27 mouse cellular contexts compared by ENCODE assay signal in genomic region chr15:8455486-8455885, GRCm38 (mm10). TPM values are rescaled to one million over a fixed set of nuclear protein-coding genes. Genes with fewer than 3 reads are reported as not detected.
A peak's percentile ranks its signal among the peaks of the same experiment; 100 is the strongest.
DNase-seq lines count a peak whose midpoint lies in the region; ATAC-seq and TF ChIP-seq lines count a peak whose summit lies in the region.
"Had no signal": no experiment of that assay in that cellular context is flagged by ENCODE, and none has a peak within 500 bp of the region (broad histone marks: within the 10 kb centered on the region; RNA-seq: fewer than 3 reads in every experiment).

No protein-coding gene starts in this region.

- no peak overlapping the region for H3K4me3 ChIP-seq in midbrain, embryonic 11.5 days (ENCODE audit: low read depth, low read length)
- H3K4me3 ChIP-seq in midbrain, embryonic 10.5 days = no peak overlapping the region
- H3K4me3 ChIP-seq in MEL (ENCODE audit: control insufficient read depth in 1 of 2, insufficient read depth in 1 of 2, low read depth in 2 of 2, low read length in 2 of 2) (no peak overlapping the region), myocyte (no peak overlapping the region)
- no peak overlapping the region for H3K4me3 ChIP-seq in forebrain, embryonic 14.5 days (ENCODE audit: low read depth, low read length)
- H3K4me3 ChIP-seq: embryonic facial prominence, embryonic 13.5 days; embryonic facial prominence, embryonic 15.5 days; erythroblast, embryonic 14.5 days; forebrain, embryonic 10.5 days; forebrain, embryonic 12.5 days; forebrain, embryonic 15.5 days had no signal

- H3K9ac ChIP-seq in midbrain, embryonic 11.5 days (ENCODE audit: low read length) = no peak overlapping the region
- H3K9ac ChIP-seq in MEL (ENCODE audit: control insufficient read depth, low read depth, low read length, poor library complexity, severe bottlenecking) = no peak overlapping the region
- H3K9ac ChIP-seq in forebrain, embryonic 14.5 days (ENCODE audit: low read length) = no peak overlapping the region
- H3K9ac ChIP-seq: embryonic facial prominence, embryonic 13.5 days; embryonic facial prominence, embryonic 15.5 days; forebrain, embryonic 12.5 days; forebrain, embryonic 15.5 days; forebrain, postnatal 0 days had no signal

- peak; percentile 33 for DNase-seq in midbrain, embryonic 11.5 days (ENCODE audit: low spot score, missing footprints)
- DNase-seq in midbrain, embryonic 10.5 days (ENCODE audit: low spot score) = no peak
- peak; percentile 42 for DNase-seq in MEL (ENCODE audit: low read depth, low spot score)
- DNase-seq in heart, adult 18-20 months = no peak
- DNase-seq in cerebellum, adult 18-20 months = no peak
- DNase-seq in forebrain, embryonic 14.5 days (ENCODE audit: low spot score) = no peak
- DNase-seq: adrenal gland, adult 2 months; adrenal gland, postnatal 10 days; adrenal gland, postnatal 25 days; cerebellum, adult 11 months; cerebellum, adult 2 months; cerebellum, adult 9-10 months; cerebellum, postnatal 10 days; cerebellum, postnatal 25 days; embryo, embryonic 11 days; forebrain, postnatal 0 days had no signal

- no peaks in the 10 kb centered on the region for H3K4me1 ChIP-seq in midbrain, embryonic 11.5 days (ENCODE audit: control insufficient read depth, insufficient read depth, low read length)
- no peaks in the 10 kb centered on the region for H3K4me1 ChIP-seq in midbrain, embryonic 10.5 days
- H3K4me1 ChIP-seq in MEL (ENCODE audit: control insufficient read depth in 1 of 2, insufficient read depth in 2 of 2, low read length in 2 of 2) = peaks cover 1 to 18% of the 10 kb centered on the region in 2 experiments
- H3K4me1 ChIP-seq in forebrain, embryonic 14.5 days (ENCODE audit: control insufficient read depth, insufficient read depth, low read length) = no peaks in the 10 kb centered on the region
- H3K4me1 ChIP-seq: embryonic facial prominence, embryonic 13.5 days; embryonic facial prominence, embryonic 15.5 days; forebrain, embryonic 10.5 days; forebrain, embryonic 12.5 days; forebrain, embryonic 15.5 days had no signal

- H3K79me2 ChIP-seq in MEL (ENCODE audit: control insufficient read depth, insufficient read depth, low read length, poor library complexity) (no peaks in the 10 kb centered on the region), myocyte (ENCODE audit: control insufficient read depth, insufficient read depth) (no peaks in the 10 kb centered on the region)

- TF ChIP-seq RAD21 in MEL (IDR thresholded peaks at IDR 0.05; ENCODE audit: low read depth, low read length) = no peak

- TF ChIP-seq POLR2A in MEL (IDR thresholded peaks at IDR 0.05; ENCODE audit: control insufficient read depth in 1 of 2, insufficient read depth in 1 of 2, low read depth in 1 of 2, low read length in 2 of 2, poor library complexity in 1 of 2) = no peak
- no peak for TF ChIP-seq POLR2A in myocyte (IDR thresholded peaks at IDR 0.05; ENCODE audit: insufficient read length, low read depth)

- no peak for ATAC-seq in midbrain, embryonic 11.5 days (ENCODE audit: low FRiP score)
- ATAC-seq in granulocyte monocyte progenitor cell, adult 5-6 weeks (replicated peaks; ENCODE audit: poor library complexity, severe bottlenecking) = peak; percentile 68
- no peak for ATAC-seq in forebrain, embryonic 14.5 days
- ATAC-seq: CD4-positive, CD25-positive, alpha-beta regulatory T cell, adult 4 months; forebrain, embryonic 15.5 days; forebrain, postnatal 0 days had no signal

- no peak for TF ChIP-seq CTCF in MEL (IDR thresholded peaks at IDR 0.05 in 2 of 3, conservative IDR thresholded peaks at IDR 0.05 in 1 of 3; ENCODE audit: control insufficient read depth in 1 of 3, insufficient read depth in 1 of 3, low read depth in 2 of 3, low read length in 3 of 3, poor library complexity in 1 of 3, severe bottlenecking in 1 of 3)

- H3K4me2 ChIP-seq in midbrain, embryonic 11.5 days = no peak overlapping the region
- H3K4me2 ChIP-seq in myocyte (ENCODE audit: low read depth) = no peak overlapping the region
- H3K4me2 ChIP-seq in forebrain, embryonic 14.5 days (ENCODE audit: low read length) = no peak overlapping the region
- H3K4me2 ChIP-seq: embryonic facial prominence, embryonic 13.5 days; embryonic facial prominence, embryonic 15.5 days; forebrain, embryonic 12.5 days; forebrain, embryonic 15.5 days had no signal

- peak in 1 of 2 experiments; percentile 66; a peak in 2 of 4 replicates for TF ChIP-seq EP300 in MEL (IDR thresholded peaks at IDR 0.05; ENCODE audit: low read depth in 1 of 2, low read length in 2 of 2)

- no peaks in the 10 kb centered on the region for H3K9me3 ChIP-seq in midbrain, embryonic 11.5 days (ENCODE audit: control insufficient read depth, low read length)
- H3K9me3 ChIP-seq in midbrain, embryonic 10.5 days (replicated peaks) = no peaks in the 10 kb centered on the region
- no peaks in the 10 kb centered on the region for H3K9me3 ChIP-seq in MEL (replicated peaks; ENCODE audit: insufficient read depth, low read length)
- H3K9me3 ChIP-seq in forebrain, embryonic 14.5 days (replicated peaks; ENCODE audit: control insufficient read depth, low read length) = no peaks in the 10 kb centered on the region
- H3K9me3 ChIP-seq: embryonic facial prominence, embryonic 13.5 days; embryonic facial prominence, embryonic 15.5 days; forebrain, embryonic 10.5 days; forebrain, embryonic 12.5 days; forebrain, embryonic 15.5 days; G1E had no signal

- WGBS in midbrain, embryonic 11.5 days = 95% methylated on average over 2 of the region's 2 CpGs
- 91% methylated on average over 2 of the region's 2 CpGs for WGBS in midbrain, embryonic 10.5 days
- 91% methylated on average over 2 of the region's 2 CpGs for WGBS in forebrain, embryonic 14.5 days

- no peak overlapping the region for H3ac ChIP-seq in myocyte (ENCODE audit: control insufficient read depth, insufficient read length)

- H3K27ac ChIP-seq in midbrain, embryonic 11.5 days (ENCODE audit: low read depth, low read length) = no peak overlapping the region
- no peak overlapping the region for H3K27ac ChIP-seq in midbrain, embryonic 10.5 days (replicated peaks)
- H3K27ac ChIP-seq in MEL (ENCODE audit: control insufficient read depth, low read depth, low read length) = no peak overlapping the region
- H3K27ac ChIP-seq in forebrain, embryonic 14.5 days (ENCODE audit: low read depth, low read length) = no peak overlapping the region
- H3K27ac ChIP-seq: embryonic facial prominence, embryonic 13.5 days; embryonic facial prominence, embryonic 15.5 days; forebrain, embryonic 10.5 days; forebrain, embryonic 12.5 days; forebrain, embryonic 15.5 days had no signal

- no peaks in the 10 kb centered on the region for H3K27me3 ChIP-seq in midbrain, embryonic 11.5 days (ENCODE audit: control insufficient read depth, insufficient read depth, low read length)
- H3K27me3 ChIP-seq in midbrain, embryonic 10.5 days (ENCODE audit: low read depth, poor library complexity, severe bottlenecking) = no peaks in the 10 kb centered on the region
- H3K27me3 ChIP-seq in MEL (ENCODE audit: control insufficient read depth in 1 of 2, insufficient read depth in 2 of 2, low read length in 2 of 2) (no peaks in the 10 kb centered on the region), myocyte (ENCODE audit: control insufficient read depth, insufficient read depth, insufficient read length) (no peaks in the 10 kb centered on the region)
- no peaks in the 10 kb centered on the region for H3K27me3 ChIP-seq in forebrain, embryonic 14.5 days (replicated peaks; ENCODE audit: control insufficient read depth, insufficient read depth, low read length)
- H3K27me3 ChIP-seq: CH12.LX; embryonic facial prominence, embryonic 13.5 days; embryonic facial prominence, embryonic 15.5 days; forebrain, embryonic 12.5 days; forebrain, embryonic 15.5 days had no signal

- H3K36me3 ChIP-seq in midbrain, embryonic 11.5 days (ENCODE audit: control insufficient read depth, insufficient read depth, low read length) = no peaks in the 10 kb centered on the region
- no peaks in the 10 kb centered on the region for H3K36me3 ChIP-seq in midbrain, embryonic 10.5 days
- H3K36me3 ChIP-seq in MEL (ENCODE audit: control insufficient read depth in 1 of 2, insufficient read depth in 2 of 2, low read length in 2 of 2) (peaks cover 0 to 11% of the 10 kb centered on the region in 2 experiments; a peak in 2 of 4 replicates), myocyte (ENCODE audit: control insufficient read depth, insufficient read depth) (no peaks in the 10 kb centered on the region)
- no peaks in the 10 kb centered on the region for H3K36me3 ChIP-seq in forebrain, embryonic 14.5 days (ENCODE audit: control insufficient read depth, insufficient read depth, low read length)
- H3K36me3 ChIP-seq: embryonic facial prominence, embryonic 13.5 days; embryonic facial prominence, embryonic 15.5 days; forebrain, embryonic 10.5 days; forebrain, embryonic 12.5 days; forebrain, embryonic 15.5 days; G1E had no signal

TF ChIP-seq in MEL, 35 proteins besides CTCF, POLR2A, EP300 and RAD21 (continues in another document):
- TF ChIP-seq ELF1 (IDR thresholded peaks at IDR 0.05; ENCODE audit: low read depth, low read length) = no peak
- no peak for TF ChIP-seq MYC (IDR thresholded peaks at IDR 0.05; ENCODE audit: low read depth, low read length)
- no peak for TF ChIP-seq BHLHE40 (IDR thresholded peaks at IDR 0.05; ENCODE audit: borderline replicate concordance, low read depth, low read length)
- no peak for TF ChIP-seq SMC3 (IDR thresholded peaks at IDR 0.05; ENCODE audit: low read depth, low read length)
- no peak for TF ChIP-seq TBP (IDR thresholded peaks at IDR 0.05; ENCODE audit: low read depth, low read length)
- no peak for TF ChIP-seq USF1 (IDR thresholded peaks at IDR 0.05; ENCODE audit: low read depth, low read length)

TF ChIP-seq in myocyte, 11 proteins besides CTCF, POLR2A, EP300 and RAD21:
- no peak for TF ChIP-seq TCF3 (IDR thresholded peaks at IDR 0.05; ENCODE audit: insufficient read length, low read depth)
- no peak for TF ChIP-seq E2F4 (IDR thresholded peaks at IDR 0.05; ENCODE audit: insufficient read depth)
- no peak for TF ChIP-seq REST (IDR thresholded peaks at IDR 0.05; ENCODE audit: insufficient read depth, insufficient read length)
- TF ChIP-seq CEBPB (IDR thresholded peaks at IDR 0.05; ENCODE audit: insufficient read depth, poor library complexity, severe bottlenecking) = peak; percentile 53; the same call in 1 of the 2 replicates
- TF ChIP-seq TCF12 (IDR thresholded peaks at IDR 0.05; ENCODE audit: insufficient read depth, poor library complexity, severe bottlenecking) = no peak

RNA-seq across cellular contexts. Expression of gene Nipbl, which starts 11.2 kb away (rescaled TPM):
- polyA plus RNA-seq in midbrain, embryonic 11.5 days (2014; fragmentation: Nextera tagmentation; extraction: Ambion mirVana) = 24.8 and 26.6 TPM in 2 replicates
- 15.8 and 17.9 TPM in 2 replicates for polyA plus RNA-seq in midbrain, embryonic 10.5 days (2016; fragmentation: Nextera tagmentation; extraction: Ambion mirVana)
- 21.8 and 26.4 TPM in 2 replicates for total RNA-seq in MEL (2012; rRNA removed)
- polyA plus RNA-seq in MEL (2012; ENCODE audit: insufficient read depth in 1 of 2, insufficient read length in 2 of 2, low read depth in 1 of 2, low replicate concordance in 2 of 2, missing spikeins in 1 of 2) (10 to 100 TPM; 35.6 to 66.3 TPM), myocyte (2012; fragmentation: generic; extraction: Trizol) (6.5 TPM)
- total RNA-seq in granulocyte monocyte progenitor cell, adult 5-6 weeks (2014; fragmentation: Nextera tagmentation) = 55.1 and 55.8 TPM in 2 replicates
- total RNA-seq in granulocyte monocyte progenitor cell, adult 5-6 weeks (2017) = 46.2 and 52.3 TPM in 2 replicates
- total RNA-seq in heart, adult 18-20 months (2021) = 10 to 100 TPM; 25.7 to 29.3 TPM
- 15.3 and 18.4 TPM in 2 replicates for polyA plus RNA-seq in forebrain, embryonic 14.5 days (2014; fragmentation: Nextera tagmentation; extraction: Ambion mirVana)

Comparison
In these comparisons a context has a peak if more than half of its experiments do, and no peak if none do; other contexts are left out.
1. DNase-seq: peak in midbrain, embryonic 11.5 days (single experiment) and MEL (single experiment); none in midbrain, embryonic 10.5 days (single experiment), heart, adult 18-20 months (0 of 2), cerebellum, adult 18-20 months (0 of 2) and forebrain, embryonic 14.5 days (single experiment).